Comparison of ENCODE assay signal across 16 mouse cellular contexts in the genomic region with DNA sequence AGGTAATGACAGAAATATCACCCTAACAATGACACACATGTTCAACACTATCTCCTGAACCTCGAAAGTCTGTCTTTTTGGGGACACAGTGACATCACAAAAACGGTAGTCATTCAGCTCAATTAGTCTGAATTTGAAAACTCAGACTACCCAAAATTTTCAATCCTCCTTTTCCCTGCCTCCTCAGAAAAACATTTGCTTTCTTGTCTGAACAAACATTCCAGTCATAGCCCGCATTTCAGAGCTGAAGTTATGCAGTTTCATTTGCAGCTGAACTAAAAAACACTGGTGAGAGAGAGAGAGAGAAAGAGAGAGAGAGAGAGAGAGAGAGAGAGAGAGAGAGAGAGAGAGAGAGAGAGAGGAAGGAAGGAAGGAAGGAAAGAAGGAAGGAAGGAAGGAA. TPM values are rescaled to one million over a fixed set of nuclear protein-coding genes. Genes with fewer than 3 reads are reported as not detected.
DNase-seq lines count a peak whose midpoint lies in the region; ATAC-seq and TF ChIP-seq lines count a peak whose summit lies in the region.
"Had no signal": no experiment of that assay in that cellular context is flagged by ENCODE, and none has a peak within 500 bp of the region (broad histone marks: within the 10 kb centered on the region; RNA-seq: fewer than 3 reads in every experiment).

No protein-coding gene starts in this region.

- ATAC-seq in forebrain, embryonic 15.5 days (replicated peaks): no peak
- ATAC-seq in forebrain, embryonic 11.5 days (replicated peaks; ENCODE audit: low FRiP score): no peak
- ATAC-seq in heart, embryonic 16.5 days (replicated peaks; ENCODE audit: extremely low read depth, insufficient read depth, low FRiP score): no peak
- no peak for ATAC-seq in lung, embryonic 15.5 days (ENCODE audit: borderline replicate concordance, extremely low read depth, low FRiP score, low TSS enrichment)

- no peaks in the 10 kb centered on the region for H3K9me3 ChIP-seq in forebrain, embryonic 15.5 days
- H3K9me3 ChIP-seq in forebrain, embryonic 11.5 days (ENCODE audit: control insufficient read depth, low read length): no peaks in the 10 kb centered on the region
- no peaks in the 10 kb centered on the region for H3K9me3 ChIP-seq in heart, embryonic 16.5 days (replicated peaks; ENCODE audit: control insufficient read depth, low read length)
- no peaks in the 10 kb centered on the region for H3K9me3 ChIP-seq in lung, embryonic 15.5 days
- H3K9me3 ChIP-seq: forebrain, embryonic 10.5 days; neural tube, embryonic 15.5 days had no signal

- no peak for TF ChIP-seq POLR2A in small intestine, adult 2 months (IDR thresholded peaks at IDR 0.05; ENCODE audit: low read depth, low read length)

- H3K27ac ChIP-seq in forebrain, embryonic 15.5 days (replicated peaks): peak overlapping the region; percentile 39; the same call in 1 of the 2 replicates
- H3K27ac ChIP-seq in forebrain, embryonic 11.5 days (ENCODE audit: low read depth, low read length): no peak overlapping the region
- peak overlapping the region; percentile 76 for H3K27ac ChIP-seq in heart, embryonic 16.5 days (ENCODE audit: low read length)
- H3K27ac ChIP-seq in lung, embryonic 15.5 days: peak overlapping the region; percentile 80
- H3K27ac ChIP-seq in small intestine, adult 2 months (ENCODE audit: insufficient read depth, low read depth, low read length): 0 out of 2 replicates have a peak overlapping the region, but pooled peaks have one; percentile 21
- H3K27ac ChIP-seq: forebrain, embryonic 10.5 days; hindbrain, postnatal 0 days had no signal

- no peaks in the 10 kb centered on the region for H3K27me3 ChIP-seq in forebrain, embryonic 15.5 days
- H3K27me3 ChIP-seq in forebrain, embryonic 11.5 days (ENCODE audit: control insufficient read depth, insufficient read depth, low read length): no peaks in the 10 kb centered on the region
- no peaks in the 10 kb centered on the region for H3K27me3 ChIP-seq in heart, embryonic 16.5 days (ENCODE audit: control insufficient read depth, insufficient read depth, low read length)
- no peaks in the 10 kb centered on the region for H3K27me3 ChIP-seq in lung, embryonic 15.5 days
- no peaks in the 10 kb centered on the region for H3K27me3 ChIP-seq in small intestine, adult 2 months (ENCODE audit: control insufficient read depth, insufficient read depth, low read length)
- H3K27me3 ChIP-seq: neural tube, embryonic 15.5 days had no signal

- H3K4me1 ChIP-seq in forebrain, embryonic 15.5 days: peaks cover 26% of the 10 kb centered on the region
- H3K4me1 ChIP-seq in forebrain, embryonic 11.5 days (replicated peaks; ENCODE audit: control insufficient read depth, insufficient read depth, low read length): 0 out of 2 replicates have a peak, but pooled peaks cover 2% of the 10 kb centered on the region
- H3K4me1 ChIP-seq in heart, embryonic 16.5 days (ENCODE audit: control insufficient read depth, insufficient read depth, low read length): peaks cover 52% of the 10 kb centered on the region
- H3K4me1 ChIP-seq in lung, embryonic 15.5 days: peaks cover 33% of the 10 kb centered on the region
- H3K4me1 ChIP-seq in small intestine, adult 2 months (ENCODE audit: control insufficient read depth, insufficient read depth, insufficient read length, low read length): peaks cover 21% of the 10 kb centered on the region

- no peak overlapping the region for H3K9ac ChIP-seq in forebrain, embryonic 15.5 days (replicated peaks)
- H3K9ac ChIP-seq in forebrain, embryonic 11.5 days (ENCODE audit: low read length): no peak overlapping the region
- no peak overlapping the region for H3K9ac ChIP-seq in heart, embryonic 16.5 days (ENCODE audit: low read length)
- H3K9ac ChIP-seq in lung, embryonic 15.5 days: no peak overlapping the region
- H3K9ac ChIP-seq: neural tube, embryonic 15.5 days had no signal

- no peak for TF ChIP-seq CTCF in small intestine, adult 2 months (IDR thresholded peaks at IDR 0.05; ENCODE audit: extremely low read depth, insufficient read length, insufficient replicate concordance, low read depth, low read length)

- H3K4me3 ChIP-seq in forebrain, embryonic 15.5 days: no peak overlapping the region
- H3K4me3 ChIP-seq in forebrain, embryonic 11.5 days (ENCODE audit: low read depth, low read length): no peak overlapping the region
- H3K4me3 ChIP-seq in heart, embryonic 16.5 days (ENCODE audit: low read length): no peak overlapping the region
- H3K4me3 ChIP-seq in lung, embryonic 15.5 days: no peak overlapping the region
- H3K4me3 ChIP-seq in small intestine, adult 2 months (ENCODE audit: low read depth, low read length): no peak overlapping the region
- H3K4me3 ChIP-seq: forebrain, embryonic 10.5 days; neural tube, embryonic 15.5 days had no signal

- 45% methylated on average over 3 of the region's 3 CpGs for WGBS in forebrain, embryonic 15.5 days
- 87% methylated on average over 3 of the region's 3 CpGs for WGBS in forebrain, embryonic 11.5 days
- 34% methylated on average over 3 of the region's 3 CpGs for WGBS in heart, embryonic 16.5 days
- WGBS in lung, embryonic 15.5 days: 42% methylated on average over 3 of the region's 3 CpGs
- WGBS in small intestine, adult 2 months: 35% methylated on average over 3 of the region's 3 CpGs

- no peak for DNase-seq in forebrain, embryonic 11.5 days (ENCODE audit: low spot score)
- no peak for DNase-seq in heart, adult 8-10 months (ENCODE audit: low spot score)
- DNase-seq in lung, adult 18-20 months: no peak
- DNase-seq in right cerebral cortex, postnatal 25 days: no peak
- DNase-seq: cerebellum, adult 11 months; layer of hippocampus, adult 9-11 months; thymus, postnatal 25 days had no signal

- H3K36me3 ChIP-seq in forebrain, embryonic 15.5 days: no peaks in the 10 kb centered on the region
- H3K36me3 ChIP-seq in forebrain, embryonic 11.5 days (ENCODE audit: control insufficient read depth, insufficient read depth, low read length): no peaks in the 10 kb centered on the region
- H3K36me3 ChIP-seq in heart, embryonic 16.5 days (ENCODE audit: control insufficient read depth, insufficient read depth): peaks cover 3% of the 10 kb centered on the region; the same call in 1 of the 2 replicates
- H3K36me3 ChIP-seq in lung, embryonic 15.5 days: no peaks in the 10 kb centered on the region
- no peaks in the 10 kb centered on the region for H3K36me3 ChIP-seq in small intestine, adult 2 months (ENCODE audit: control insufficient read depth, insufficient read depth, low read length)
- H3K36me3 ChIP-seq: neural tube, embryonic 15.5 days had no signal

- no peak overlapping the region for H3K4me2 ChIP-seq in forebrain, embryonic 15.5 days (replicated peaks)
- no peak overlapping the region for H3K4me2 ChIP-seq in forebrain, embryonic 11.5 days (ENCODE audit: low read depth, low read length, severe bottlenecking)
- peak overlapping the region; percentile 25; the same call in 1 of the 2 replicates for H3K4me2 ChIP-seq in heart, embryonic 16.5 days (ENCODE audit: low read depth, low read length)
- H3K4me2 ChIP-seq in lung, embryonic 15.5 days: no peak overlapping the region
- H3K4me2 ChIP-seq: liver, embryonic 11.5 days; midbrain, embryonic 11.5 days; neural tube, embryonic 15.5 days had no signal

RNA-seq across cellular contexts. Expression of a gene that starts 23.2 kb away (rescaled TPM):
- 12.0 and 13.6 TPM in 2 replicates for polyA plus RNA-seq in forebrain, embryonic 15.5 days (2015; fragmentation: Nextera tagmentation; extraction: Ambion mirVana)
- 19.1 TPM in 2 replicates for polyA plus RNA-seq in forebrain, embryonic 11.5 days (2014; fragmentation: Nextera tagmentation; extraction: Ambion mirVana)
- 30.4 and 32.3 TPM in 2 replicates for polyA plus RNA-seq in heart, embryonic 16.5 days (2015; fragmentation: Nextera tagmentation; extraction: Ambion mirVana)
- total RNA-seq in heart, adult 8-10 months (2022): 10 to 100 TPM; 33.6 to 43.1 (median 40.6) TPM
- polyA plus RNA-seq in lung, embryonic 15.5 days (2015; fragmentation: Nextera tagmentation; extraction: Ambion mirVana): 20.2 and 22.2 TPM in 2 replicates
- 6.1 and 13.6 TPM in 2 replicates for polyA plus RNA-seq in small intestine, adult 2 months (2012; rRNA removed)
